Mouse (Mus musculus) splenic B cell, adult 2 months (primary cell): ENCODE data around the gene St3gal4.
"Not testable (repeated sequence)": the region's sequence is repeated elsewhere in the genome, so short reads cannot be mapped to it uniquely, and the experiment has no call there.

Experiments
- DNase-seq: peaks from one replicate; pipeline ENCODE4 v3.0.0-alpha.2; 2011; ENCODE audit warnings: low read depth, low spot score
- H3K27me3 ChIP-seq: 2 replicates; pipeline ENCODE4 v1.6.1; 2012; ENCODE audit warnings: mild to moderate bottlenecking, low read length, moderate library complexity, mixed read lengths; ENCODE audit not compliant: control insufficient read depth, poor library complexity, insufficient read depth, severe bottlenecking
- H3K36me3 ChIP-seq: 2 replicates; pipeline ENCODE4 v1.6.1; 2012; ENCODE audit warnings: mild to moderate bottlenecking, low read length, moderate library complexity, mixed read lengths; ENCODE audit not compliant: control insufficient read depth, poor library complexity, insufficient read depth, severe bottlenecking

St3gal4 gene

GRCm38 (mm10) chr9:35119168-35119567 lies at the start of gene St3gal4:
St3gal4 (minus strand) TSS chr9:35119268.
- H3K27me3 ChIP-seq: no peaks in the 10 kb centered on the region
- no peaks in the 10 kb centered on the region for H3K36me3 ChIP-seq
- DNase-seq: no peak

- DNase-seq: no peak
- H3K27me3 ChIP-seq: no peaks in the 10 kb centered on the region
- peaks cover 8% of the 10 kb centered on the region; the same call in 1 of the 2 replicates for H3K36me3 ChIP-seq
These were observed 47.9 kb upstream of the St3gal4 start for GRCm38 (mm10) chr9:35166798-35167635.

DNA sequence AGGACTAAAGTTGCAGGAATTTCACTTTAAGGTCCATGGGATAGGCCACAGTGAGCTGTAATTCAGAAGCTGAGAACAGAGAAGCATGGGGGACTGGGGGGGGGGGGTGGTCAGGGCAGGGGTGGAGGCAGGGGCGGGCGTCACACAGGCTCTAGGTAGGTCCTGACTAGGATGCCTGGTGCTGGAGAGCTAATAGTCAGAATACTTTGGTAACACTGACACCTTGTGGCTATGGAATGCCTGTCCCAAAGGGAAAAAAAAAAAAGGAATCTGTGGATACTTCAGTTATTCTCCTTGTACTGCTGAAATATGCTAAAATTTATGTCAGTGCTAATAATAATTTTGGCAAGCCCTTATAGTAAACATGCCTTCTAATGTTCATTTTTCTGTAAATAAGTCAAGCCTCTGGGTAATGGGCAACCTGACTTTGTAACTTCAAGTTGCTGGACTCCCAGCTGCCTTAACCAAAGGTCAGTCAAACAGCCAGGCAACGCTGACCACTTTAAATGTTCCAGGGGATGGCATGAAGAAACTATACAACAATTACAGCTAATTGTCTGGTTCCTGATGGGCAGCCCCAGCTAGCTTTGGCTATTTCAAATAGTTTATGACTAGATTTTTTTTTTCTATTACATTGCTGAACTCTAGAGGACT lies 47.2 kb upstream of the St3gal4 start:
- Histone ChIP-seq H3K27me3 (no peaks in the 10 kb centered on the region), H3K36me3 (peaks cover 8% of the 10 kb centered on the region; the same call in 1 of the 2 replicates)
- DNase-seq: peak; percentile 33

- H3K27me3 ChIP-seq: no peaks in the 10 kb centered on the region
- DNase-seq: no peak
- peaks cover 3% of the 10 kb centered on the region; the same call in 1 of the 2 replicates for H3K36me3 ChIP-seq
These were observed 45.2 kb upstream of the St3gal4 start for GRCm38 (mm10) chr9:35164142-35164874.

DNA sequence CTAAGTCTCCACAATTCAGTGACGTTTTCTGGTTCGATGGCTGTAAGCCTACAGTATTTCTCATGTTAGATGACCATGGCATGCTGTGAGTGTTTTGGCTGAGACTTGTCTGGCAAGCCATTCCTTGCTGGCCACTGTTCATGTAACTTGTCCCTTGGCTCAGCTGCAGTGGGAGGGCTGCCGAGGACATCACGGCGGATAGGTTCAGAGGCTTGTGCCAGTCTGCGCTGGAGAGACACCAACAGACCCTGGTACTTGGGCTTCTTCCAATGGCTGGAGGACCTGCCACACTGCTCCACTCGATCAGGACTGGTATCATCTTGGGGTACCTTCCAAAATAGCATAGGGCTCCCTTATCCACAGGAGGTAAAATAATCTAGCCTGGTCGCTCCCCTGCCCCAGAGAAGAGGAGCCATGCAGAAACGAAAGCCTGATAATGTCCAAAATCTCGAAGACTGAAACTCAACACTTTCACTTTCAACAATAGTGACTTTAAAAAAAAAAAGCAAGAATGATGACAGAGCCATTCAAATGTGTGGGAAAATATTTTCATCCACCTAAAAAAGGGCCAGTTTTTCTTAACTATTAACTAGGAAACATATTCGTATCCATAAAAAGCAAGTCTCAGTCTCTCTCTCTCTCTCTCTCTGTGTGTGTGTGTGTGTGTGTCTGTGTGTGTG lies 44.1 kb upstream of the St3gal4 start:
- Histone ChIP-seq H3K27me3 (no peaks in the 10 kb centered on the region), H3K36me3 (peaks cover 3% of the 10 kb centered on the region; the same call in 1 of the 2 replicates)
- no peak for DNase-seq

GRCm38 (mm10) chr9:35161721-35162120 lies 42.7 kb upstream of the St3gal4 start:
- Histone ChIP-seq H3K36me3 (peaks cover 1% of the 10 kb centered on the region; the same call in 1 of the 2 replicates), H3K27me3 (no peaks in the 10 kb centered on the region)
- DNase-seq: no peak

- no peaks in the 10 kb centered on the region for H3K27me3 ChIP-seq
- peaks cover 1% of the 10 kb centered on the region; the same call in 1 of the 2 replicates for H3K36me3 ChIP-seq
- DNase-seq: no peak
These were observed 41.6 kb upstream of the St3gal4 start for GRCm38 (mm10) chr9:35160662-35161061.

DNA sequence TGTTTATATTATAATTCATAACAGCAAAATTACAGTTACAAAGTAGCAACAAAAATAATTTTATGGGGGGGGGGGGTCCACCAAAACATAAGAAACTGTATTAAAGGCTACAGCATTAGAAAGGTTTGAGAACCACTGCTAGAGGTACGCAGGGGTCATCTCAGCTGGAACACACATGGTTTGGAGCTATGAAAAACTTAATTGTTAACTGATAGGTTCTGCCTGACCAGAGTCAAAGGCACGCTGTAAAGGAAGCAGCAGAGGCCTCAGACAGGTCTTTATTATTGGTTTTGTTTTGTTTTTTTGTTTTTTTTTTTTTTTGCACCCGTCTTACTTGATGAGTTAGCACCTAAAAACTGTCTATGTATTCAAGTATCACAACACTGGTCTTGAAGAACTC lies 39.4 kb upstream of the St3gal4 start:
- H3K27me3 ChIP-seq: no peaks in the 10 kb centered on the region
- H3K36me3 ChIP-seq: no peaks in the 10 kb centered on the region
- DNase-seq: no peak

- no peaks in the 10 kb centered on the region for H3K27me3 ChIP-seq
- DNase-seq: no peak
- no peaks in the 10 kb centered on the region for H3K36me3 ChIP-seq
These were observed 37.8 kb upstream of the St3gal4 start for GRCm38 (mm10) chr9:35156862-35157261.

DNA sequence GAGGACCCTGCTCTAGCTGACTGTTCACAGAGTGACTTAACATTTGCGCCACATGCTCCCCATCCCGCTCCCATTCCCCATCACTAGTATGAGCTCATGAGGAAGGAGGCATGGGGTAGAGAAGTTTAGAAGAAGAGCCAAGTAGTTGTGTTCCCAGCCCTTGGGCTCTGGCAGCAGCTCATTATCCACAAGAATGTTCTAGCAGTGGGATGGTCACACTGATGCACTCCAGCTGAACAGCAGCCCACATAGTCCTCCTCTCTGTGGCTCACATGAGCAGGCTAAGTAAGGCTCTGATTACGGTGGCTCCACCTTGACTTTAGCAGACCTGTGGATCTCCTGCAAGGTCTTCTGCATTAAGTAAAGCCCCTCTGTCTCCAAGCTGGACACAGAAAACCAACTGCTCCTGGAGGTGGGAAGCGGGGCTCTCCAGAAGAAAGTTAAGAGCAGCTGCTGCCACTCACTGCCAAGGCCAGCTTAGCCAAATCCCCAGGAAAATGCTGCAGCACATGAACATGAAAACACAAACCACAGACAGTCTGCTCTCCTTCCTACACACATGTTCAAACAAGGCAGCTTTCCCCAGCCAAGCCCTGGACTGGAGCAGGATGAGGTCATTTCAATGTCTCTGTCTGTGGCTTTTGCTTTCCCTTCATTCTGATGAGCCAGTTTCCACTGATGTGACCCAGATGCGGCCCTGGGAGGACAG lies 37.1 kb upstream of the St3gal4 start:
- Histone ChIP-seq H3K27me3 (no peaks in the 10 kb centered on the region), H3K36me3 (no peaks in the 10 kb centered on the region)
- DNase-seq: no peak

DNA sequence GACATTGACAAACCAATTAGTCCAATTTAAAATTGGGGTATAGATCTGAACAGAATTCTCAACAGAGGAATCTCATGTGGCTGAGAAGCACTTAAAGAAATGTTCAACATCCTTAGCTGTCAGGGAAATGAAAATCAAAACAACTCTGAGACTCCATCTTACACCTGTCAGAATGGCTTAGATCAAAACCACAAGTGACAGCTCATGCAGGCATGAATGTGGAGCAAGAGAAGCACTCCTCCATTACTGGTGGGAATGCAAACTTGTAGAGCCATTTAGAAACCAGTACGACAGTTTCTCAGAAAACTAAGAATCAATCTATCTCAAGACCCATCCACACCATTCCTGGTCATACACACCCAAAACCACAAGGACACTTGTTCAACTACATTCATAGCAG lies 33.9 kb upstream of the St3gal4 start:
- H3K27me3 ChIP-seq: no peaks in the 10 kb centered on the region
- H3K36me3 ChIP-seq: no peaks in the 10 kb centered on the region
- no peak for DNase-seq

GRCm38 (mm10) chr9:35148822-35149221 lies 29.8 kb upstream of the St3gal4 start:
- H3K36me3 ChIP-seq, DNase-seq, H3K27me3 ChIP-seq: not testable (repeated sequence)

DNA sequence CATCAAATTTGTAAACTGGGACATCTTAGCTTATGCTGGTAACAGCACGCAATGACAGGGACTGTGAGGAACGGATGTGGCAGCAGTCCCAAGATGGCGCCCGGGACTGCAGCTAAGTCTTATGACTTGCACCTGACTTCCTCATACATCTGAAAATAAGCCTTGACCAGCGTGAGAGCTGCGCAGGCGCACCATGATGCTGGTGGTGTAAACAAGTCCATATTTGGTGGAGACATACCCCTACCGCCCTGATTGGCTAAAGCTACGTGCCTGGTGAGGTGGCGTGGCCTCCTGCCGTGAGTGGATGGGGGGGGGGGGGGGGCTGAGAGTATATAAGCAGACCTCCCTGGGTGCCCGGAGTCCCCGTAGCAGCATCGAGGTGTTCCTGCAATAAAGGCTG lies 28.2 kb upstream of the St3gal4 start:
- H3K27me3 ChIP-seq, H3K36me3 ChIP-seq, DNase-seq: not testable (repeated sequence)

DNA sequence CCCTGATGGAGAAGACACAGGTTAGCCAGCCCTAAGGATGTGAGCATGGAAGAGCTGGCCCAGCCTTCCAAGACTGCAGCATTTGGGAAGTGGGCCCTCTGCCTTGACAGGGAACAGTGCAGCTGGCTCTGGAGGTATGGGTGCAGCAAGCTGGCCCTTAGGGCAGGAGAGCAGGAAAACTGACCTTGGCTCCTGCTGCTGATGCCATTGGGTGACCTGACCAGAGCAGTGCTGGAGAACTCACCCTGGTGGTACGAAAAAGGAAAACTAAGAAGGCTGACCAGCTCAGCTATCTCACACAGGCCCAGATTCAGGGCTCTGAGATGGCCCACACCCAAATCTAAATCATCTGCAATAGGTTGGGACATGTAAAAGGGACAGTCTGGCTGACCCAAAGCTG lies 26.8 kb upstream of the St3gal4 start:
- H3K27me3 ChIP-seq: no peaks in the 10 kb centered on the region
- DNase-seq: no peak
- no peaks in the 10 kb centered on the region; the same call in 1 of the 2 replicates for H3K36me3 ChIP-seq
